Mouse (Mus musculus) right cerebral cortex, adult 2 months (tissue): ENCODE data around the gene Mtmr12.

Source experiments
- DNase-seq, 2 experiments: peaks; one replicate each; pipeline ENCODE4 v3.0.0; 2021 to 2022; ENCODE audit warnings: low spot score in 2 of 2

The Mtmr12 gene

DNA sequence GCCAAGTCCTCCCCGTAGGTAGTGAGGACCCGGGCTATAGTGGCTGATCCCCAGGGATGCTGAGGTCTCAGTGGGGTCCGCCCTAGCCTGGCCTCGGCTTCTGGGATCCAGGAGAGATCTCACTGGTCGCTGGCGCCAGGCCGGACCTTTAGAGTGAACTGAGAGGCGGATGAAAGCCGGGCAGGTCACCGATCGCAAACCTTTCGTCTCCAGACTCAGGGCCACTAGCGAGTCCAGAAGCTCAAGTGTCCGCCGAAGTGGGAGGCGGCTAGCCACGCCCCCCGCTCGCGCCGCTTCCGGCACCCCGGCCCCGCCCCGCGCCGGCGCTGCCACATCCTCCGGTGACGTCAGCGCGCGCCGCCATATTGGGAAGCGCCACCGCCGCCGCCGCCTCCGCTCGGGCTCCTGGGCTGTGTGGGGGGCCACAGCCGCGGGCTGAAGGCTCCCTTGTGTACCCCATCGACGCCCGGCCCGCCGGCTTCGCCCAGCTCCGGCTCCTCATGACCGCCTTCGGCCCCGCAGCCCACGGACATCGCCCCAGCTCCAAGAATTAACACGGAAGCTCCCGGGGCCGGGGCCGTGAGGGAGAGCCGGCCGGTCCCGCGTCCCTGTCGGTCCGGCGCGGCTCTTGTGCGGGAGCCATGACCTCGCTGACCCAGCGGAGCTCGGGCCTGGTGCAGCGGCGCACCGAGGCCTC, 116.4 kb downstream of the Mtmr12 start, which contains the start of gene Golph3:
TSS of gene Golph3 (plus strand) at position 360 of the 697 bp plus-strand sequence.
- DNase-seq = peak; percentile 91 to 95

DNA sequence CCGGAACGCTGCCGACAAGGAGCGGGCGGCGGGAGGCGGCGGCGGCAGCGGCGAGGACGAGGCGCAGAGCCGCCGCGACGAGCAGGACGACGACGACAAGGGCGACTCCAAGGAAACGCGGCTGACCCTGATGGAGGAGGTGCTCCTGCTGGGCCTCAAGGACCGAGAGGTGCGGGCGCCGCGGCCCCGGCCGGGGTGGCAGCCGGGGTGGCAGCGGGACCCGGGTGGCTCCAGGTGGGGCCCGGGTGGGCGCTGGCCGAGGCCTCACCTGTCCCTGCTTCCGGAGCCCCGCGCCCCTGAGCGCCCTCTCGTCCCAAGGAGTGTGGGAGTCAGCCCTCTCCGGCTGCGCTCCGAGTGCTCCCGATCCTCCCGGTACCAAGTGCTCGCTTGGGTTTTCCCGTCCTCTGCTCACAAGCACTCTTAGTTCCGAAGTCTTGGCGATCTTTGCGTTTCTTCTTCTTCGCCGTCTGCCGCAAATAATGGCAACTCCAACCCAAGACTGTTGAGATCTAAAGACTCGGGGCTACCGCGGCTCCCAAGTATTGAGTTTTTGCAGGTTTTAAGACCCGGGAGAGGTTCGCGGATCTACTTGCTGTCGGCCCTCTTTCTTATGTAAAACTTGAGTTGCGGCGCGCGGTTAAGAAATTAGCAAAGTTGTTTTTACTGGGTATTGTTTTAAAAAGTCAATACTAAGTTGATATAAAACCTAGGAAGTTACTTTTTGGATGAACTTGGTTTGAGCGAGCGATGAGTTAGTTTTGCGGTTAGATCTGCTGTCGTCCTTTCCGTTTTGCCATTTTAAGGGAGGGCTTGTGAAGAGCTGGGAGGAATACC, 117.2 kb downstream of the Mtmr12 start, which contains the start of gene 1810049J17Rik:
TSS of gene 1810049J17Rik (minus strand) at position 112 of the 834 bp plus-strand sequence.
- peak; percentile 29 to 44 for DNase-seq

DNA sequence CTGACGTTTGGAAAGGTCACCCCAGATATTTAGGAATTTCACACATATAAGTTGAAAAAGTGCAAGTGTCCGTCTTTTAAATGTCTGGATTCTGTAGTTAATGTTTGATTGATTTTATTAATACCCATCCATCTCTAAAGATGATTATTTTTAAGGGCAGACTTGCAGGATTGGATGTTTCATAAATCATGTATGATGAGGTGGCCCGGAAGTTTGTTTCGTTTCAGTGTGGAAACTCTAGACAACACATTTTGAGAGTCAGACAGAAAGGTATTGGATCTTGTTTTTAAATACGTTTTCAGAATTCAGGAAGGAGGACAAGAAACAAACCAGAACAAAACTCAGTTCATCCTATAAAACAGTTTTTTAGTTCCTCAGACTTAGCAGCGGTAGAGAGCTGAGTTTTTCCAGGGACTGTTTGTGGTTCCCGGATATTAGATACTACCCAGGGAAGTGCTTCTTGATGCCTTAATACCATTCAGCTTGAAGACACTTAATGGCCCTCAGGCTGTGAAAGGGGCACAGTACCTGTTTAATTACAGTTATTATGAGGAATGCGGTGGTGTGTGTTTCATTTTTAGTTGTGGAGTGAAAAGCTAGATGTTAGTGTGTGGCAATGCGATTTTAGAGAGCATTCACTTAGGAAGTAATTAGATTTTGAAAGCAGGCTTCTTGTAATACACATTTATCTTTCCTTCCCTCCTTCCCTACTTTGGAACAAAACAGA, 118.0 kb downstream of the Mtmr12 start:
- no peak for DNase-seq
